Mouse (Mus musculus): Measurements from ENCODE around the gene Lrp10.

Lrp10 gene

DNA sequence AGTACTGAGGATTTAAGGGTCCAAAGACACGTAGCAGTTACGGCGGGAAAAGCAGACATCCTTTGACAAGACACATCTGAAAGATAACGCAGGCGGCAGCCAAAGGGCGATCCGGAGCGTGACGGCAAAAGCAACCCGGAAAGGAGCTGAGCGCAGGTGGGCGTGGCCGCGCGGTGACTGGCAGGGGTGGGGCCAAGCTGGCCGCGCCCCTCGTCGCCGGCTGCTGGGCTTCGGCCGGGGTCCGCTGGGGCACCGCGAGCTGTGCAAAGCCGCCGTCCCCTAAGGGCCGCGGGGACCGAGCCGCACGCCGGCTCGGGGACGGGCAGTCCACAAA lies at the start of gene Lrp10:
Lrp10 (plus strand) TSS at position 179 of the 334 bp plus-strand sequence.
- CTCF ChIA-PET = no interaction called here

- CTCF ChIA-PET = interaction anchor here (0.6 to 0.7 kb wide), 2 partner anchors 9 to 64 kb away, joined by 3 to 6 read pairs; no protein-coding TSS in a partner anchor
Observed at GRCm38 (mm10) chr14:54415241-54416020, 48.5 kb upstream of the Lrp10 start.

GRCm38 (mm10) chr14:54416229-54416775 lies 47.6 kb upstream of the Lrp10 start:
- CTCF ChIA-PET = interaction anchor here (0.7 kb wide), 1 partner anchor 16 kb away, joined by 4 read pairs; no protein-coding TSS in a partner anchor

GRCm38 (mm10) chr14:54416830-54417229 lies 47.1 kb upstream of the Lrp10 start:
- CTCF ChIA-PET = interaction anchor here (0.7 kb wide), 1 partner anchor 16 kb away, joined by 4 read pairs; no protein-coding TSS in a partner anchor

- CTCF ChIA-PET = no interaction called here
Observed at GRCm38 (mm10) chr14:54417623-54418081, 46.3 kb upstream of the Lrp10 start, which contains the start of gene Slc7a7. TSS of gene Slc7a7 (minus strand) at chr14:54417780.

GRCm38 (mm10) chr14:54421014-54421413 lies 42.9 kb upstream of the Lrp10 start:
- CTCF ChIA-PET = interaction anchor here (0.6 kb wide), 1 partner anchor 157 kb away, joined by 7 read pairs; no protein-coding TSS in a partner anchor

DNA sequence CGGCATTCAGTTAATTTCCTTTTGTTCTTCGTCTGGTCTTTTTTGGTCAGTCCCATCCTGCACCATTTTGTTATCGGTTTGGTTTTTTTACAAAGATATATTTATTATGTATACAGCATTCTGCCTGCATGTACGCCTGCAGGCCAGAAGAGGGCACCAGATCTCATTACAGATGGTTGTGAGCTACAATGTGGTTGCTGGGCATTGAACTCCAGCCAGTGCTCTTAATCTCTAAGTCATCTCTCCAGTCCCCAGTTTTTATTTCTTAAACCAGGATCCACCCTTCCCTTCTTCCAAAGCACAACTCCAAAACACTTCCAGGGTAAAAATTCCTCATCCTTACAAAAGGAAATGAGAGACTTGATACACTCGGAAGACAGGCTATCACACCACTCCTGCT lies 40.5 kb upstream of the Lrp10 start:
- CTCF ChIA-PET = no interaction called here

DNA sequence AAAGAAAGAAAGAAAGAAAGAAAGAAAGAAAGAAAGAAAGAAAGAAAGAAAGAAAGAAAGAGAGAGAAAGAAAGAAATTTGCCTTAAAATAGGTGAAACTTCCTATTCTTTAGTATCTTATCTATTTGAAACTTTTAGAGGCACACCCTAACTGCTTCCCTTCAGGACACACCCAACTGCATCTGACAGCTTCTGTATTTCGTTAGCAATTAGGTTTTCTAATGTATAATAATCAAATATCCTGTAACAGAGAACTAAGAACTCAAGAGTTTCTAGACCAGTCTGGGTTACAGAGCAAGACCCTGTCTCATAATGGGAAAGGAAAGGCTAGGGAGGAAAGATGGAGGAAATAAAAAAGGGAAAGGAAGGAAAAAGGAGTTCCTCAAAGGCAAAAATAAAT lies 39.3 kb upstream of the Lrp10 start:
- CTCF ChIA-PET = interaction anchor here (0.6 kb wide), 1 partner anchor 167 kb away, joined by 3 read pairs; no protein-coding TSS in a partner anchor

DNA sequence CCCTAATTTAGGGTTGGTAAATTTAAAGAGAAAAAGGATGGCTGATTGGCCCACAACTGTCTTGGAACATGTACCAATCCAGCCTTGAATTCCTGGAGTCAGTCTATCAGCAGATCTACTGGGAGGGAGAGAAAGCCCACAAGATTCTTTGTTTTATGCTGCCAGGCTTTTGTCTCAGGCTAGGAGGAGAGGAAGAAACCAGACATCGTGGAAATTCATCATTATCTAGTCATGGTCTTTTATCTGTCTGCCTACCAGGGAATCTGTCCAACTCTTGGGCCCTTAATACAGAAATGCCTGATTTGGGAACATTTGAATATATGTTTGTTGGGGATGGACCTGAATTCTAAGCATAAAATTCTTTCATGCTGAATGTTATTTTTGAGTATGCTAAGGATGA lies 38.4 kb upstream of the Lrp10 start:
- CTCF ChIA-PET = interaction anchor here (0.6 kb wide), 1 partner anchor 144 kb away, joined by 3 read pairs; no protein-coding TSS in a partner anchor

DNA sequence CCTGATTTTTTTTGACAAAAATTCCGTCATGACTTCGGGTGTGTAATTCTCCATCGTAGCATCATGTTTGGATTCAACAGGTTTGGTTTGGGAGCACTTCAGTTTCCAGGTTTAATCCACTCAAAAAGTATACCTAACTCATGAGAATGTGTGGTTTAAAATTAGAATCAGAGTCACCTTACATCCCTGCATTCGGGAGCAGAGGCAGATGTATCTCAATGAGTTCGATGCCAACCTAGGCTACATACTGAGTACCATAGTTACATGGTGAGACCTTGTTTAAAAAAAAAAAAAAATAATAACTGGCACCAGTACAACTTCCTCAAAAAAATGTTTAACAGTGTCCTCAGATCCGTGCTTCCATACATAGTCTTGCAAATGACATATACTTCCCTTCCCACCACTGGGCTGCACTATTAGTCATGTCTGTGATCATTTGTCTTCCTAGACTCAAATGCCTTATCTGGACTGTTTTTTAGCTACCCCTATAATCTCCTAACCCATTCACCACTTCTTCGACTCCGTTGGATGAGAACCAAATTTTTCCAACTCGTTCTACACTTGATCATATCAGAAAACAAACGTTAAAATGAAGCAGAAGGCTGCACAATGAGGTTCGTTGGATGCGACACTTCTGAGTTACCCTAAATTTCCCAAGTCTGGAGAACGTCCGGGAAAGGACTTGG lies 37.8 kb upstream of the Lrp10 start:
- CTCF ChIA-PET = no interaction called here

GRCm38 (mm10) chr14:54426689-54427398 lies 37.1 kb upstream of the Lrp10 start, which contains the start of gene Mrpl52:
TSS of gene Mrpl52 (plus strand) at chr14:54426909.
- CTCF ChIA-PET = interaction anchor here (0.6 to 0.7 kb wide), 3 partner anchors 24 to 233 kb away, joined by 3 to 4 read pairs (median 4); no protein-coding TSS in a partner anchor

DNA sequence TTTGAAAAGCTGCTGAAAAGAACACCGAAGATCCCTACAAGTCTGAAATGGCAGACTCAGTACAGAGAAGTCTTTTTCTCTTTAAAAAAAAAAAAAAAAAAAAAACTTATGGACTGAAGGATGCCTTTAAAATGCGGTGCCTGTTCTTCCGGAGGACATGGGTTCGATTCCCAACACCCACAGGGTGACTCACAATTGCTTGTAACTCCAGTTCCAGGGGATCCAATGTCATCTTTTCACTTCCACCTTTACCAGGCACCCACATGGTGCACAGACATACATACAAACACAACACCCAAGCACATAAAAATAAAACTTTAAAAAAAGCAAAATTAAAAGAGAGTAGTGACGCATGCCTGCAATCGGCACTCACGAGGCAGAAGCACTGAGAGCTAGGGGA lies 36.2 kb upstream of the Lrp10 start:
- CTCF ChIA-PET = interaction anchor here (0.6 to 0.7 kb wide), 3 partner anchors 23 to 233 kb away, joined by 3 to 4 read pairs (median 4); no protein-coding TSS in a partner anchor

- CTCF ChIA-PET = interaction anchor here (0.5 to 0.8 kb wide), 2 partner anchors 161 to 200 kb away, joined by 5 to 8 read pairs; no protein-coding TSS in a partner anchor
Observed at GRCm38 (mm10) chr14:54428421-54428820, 35.5 kb upstream of the Lrp10 start.

- CTCF ChIA-PET = interaction anchor here (0.5 to 0.6 kb wide), 3 partner anchors 12 to 364 kb away, joined by 3 to 5 read pairs (median 3); partner anchors contain the start of gene Rem2
Observed at GRCm38 (mm10) chr14:54429332-54430093, 34.4 kb upstream of the Lrp10 start.

- CTCF ChIA-PET = interaction anchor here (0.5 kb wide), 1 partner anchor 11 kb away, joined by 3 read pairs; no protein-coding TSS in a partner anchor
Observed at GRCm38 (mm10) chr14:54430406-54431145, 33.4 kb upstream of the Lrp10 start.

DNA sequence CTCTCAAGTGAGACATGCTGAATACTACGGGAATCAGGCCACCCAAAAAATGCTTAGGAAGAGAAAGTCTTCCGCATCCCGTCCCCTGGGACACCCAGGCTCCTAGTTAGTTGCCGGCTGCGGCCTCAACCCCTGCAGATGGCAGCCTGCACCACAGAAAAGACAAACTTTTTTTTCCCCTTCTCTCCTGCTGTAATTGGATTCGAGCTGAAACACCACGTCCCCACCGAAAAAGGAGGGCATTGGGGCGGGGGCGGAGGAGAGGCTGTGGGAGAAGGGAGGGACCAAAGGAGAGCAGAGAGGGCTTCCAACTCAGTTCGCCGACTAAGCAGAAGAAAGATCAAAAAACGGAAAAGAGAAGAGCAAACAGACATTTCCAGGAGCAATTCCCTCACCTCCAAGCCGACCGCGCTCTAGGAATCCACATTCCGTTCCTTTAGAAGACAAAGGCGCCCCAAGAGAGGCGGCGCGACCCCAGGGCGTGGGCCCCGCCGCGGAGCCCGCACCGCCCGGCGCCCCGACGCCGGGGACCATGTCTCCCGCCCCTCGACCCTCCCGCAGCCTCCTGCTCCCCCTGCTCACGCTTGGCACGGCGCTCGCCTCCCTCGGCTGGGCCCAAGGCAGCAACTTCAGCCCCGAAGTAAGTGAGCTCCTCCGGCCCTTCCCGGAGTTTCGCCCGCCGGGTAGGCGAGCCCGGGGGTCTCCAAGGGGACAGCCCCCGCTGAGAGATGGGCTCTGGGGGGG lies 32.4 kb upstream of the Lrp10 start, which contains the start of gene Mmp14:
Mmp14 (plus strand) TSS at position 279 of the 744 bp plus-strand sequence.
- CTCF ChIA-PET = interaction anchor here (0.9 kb wide), 1 partner anchor 30 kb away, joined by 4 read pairs; no protein-coding TSS in a partner anchor

- CTCF ChIA-PET = interaction anchor here (0.6 to 0.9 kb wide), 4 partner anchors 10 to 202 kb away, joined by 3 to 4 read pairs (median 4); no protein-coding TSS in a partner anchor
Observed at GRCm38 (mm10) chr14:54432078-54432836, 31.7 kb upstream of the Lrp10 start.
